Mouse (Mus musculus) monocyte, adult 5-6 weeks (primary cell): ENCODE measurements around the gene Asb6. TPM values are rescaled to one million over a fixed set of nuclear protein-coding genes. Genes with fewer than 3 reads are reported as not detected.

Experiments used
- ATAC-seq: fragments of 153-309, 156-312 bp; replicated peaks from 2 replicates; pipeline ENCODE4 v1.8.0; 2017; ENCODE audit warnings: mild to moderate bottlenecking; ENCODE audit not compliant: low TSS enrichment, insufficient number of reproducible peaks, severe bottlenecking, poor library complexity, low FRiP score
- total RNA-seq: library from RNA; stranded (forward); fragments of 200-1000, 200-491, 200-594 nt; gene quantifications from 3 replicates; pipeline ENCODE4 v1.2.3, GENCODE M21; 2017

Asb6 gene
- total RNA-seq, 1 experiment from 2014 or later: 45.6 TPM

DNA sequence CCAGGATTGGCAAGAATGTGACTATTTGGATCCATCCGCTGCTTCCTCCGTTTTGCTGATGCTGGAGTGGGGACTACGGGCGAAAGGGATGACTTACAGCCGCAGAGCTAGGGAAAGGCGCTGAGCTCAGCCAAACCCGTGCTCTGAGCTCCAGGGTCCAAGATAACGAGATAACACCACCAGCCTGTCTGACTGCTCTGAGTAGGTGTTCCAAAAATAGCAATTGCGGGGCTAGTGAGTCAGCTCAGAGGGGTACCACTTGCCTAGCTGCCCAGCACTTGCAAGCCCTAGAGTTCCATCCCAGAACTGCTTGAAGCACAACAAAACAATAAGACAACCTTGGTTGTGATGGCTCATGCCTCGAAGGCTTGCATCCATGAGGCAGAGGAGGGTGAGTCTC is 12.5 kb upstream of the Asb6 start:
- no peak for ATAC-seq

DNA sequence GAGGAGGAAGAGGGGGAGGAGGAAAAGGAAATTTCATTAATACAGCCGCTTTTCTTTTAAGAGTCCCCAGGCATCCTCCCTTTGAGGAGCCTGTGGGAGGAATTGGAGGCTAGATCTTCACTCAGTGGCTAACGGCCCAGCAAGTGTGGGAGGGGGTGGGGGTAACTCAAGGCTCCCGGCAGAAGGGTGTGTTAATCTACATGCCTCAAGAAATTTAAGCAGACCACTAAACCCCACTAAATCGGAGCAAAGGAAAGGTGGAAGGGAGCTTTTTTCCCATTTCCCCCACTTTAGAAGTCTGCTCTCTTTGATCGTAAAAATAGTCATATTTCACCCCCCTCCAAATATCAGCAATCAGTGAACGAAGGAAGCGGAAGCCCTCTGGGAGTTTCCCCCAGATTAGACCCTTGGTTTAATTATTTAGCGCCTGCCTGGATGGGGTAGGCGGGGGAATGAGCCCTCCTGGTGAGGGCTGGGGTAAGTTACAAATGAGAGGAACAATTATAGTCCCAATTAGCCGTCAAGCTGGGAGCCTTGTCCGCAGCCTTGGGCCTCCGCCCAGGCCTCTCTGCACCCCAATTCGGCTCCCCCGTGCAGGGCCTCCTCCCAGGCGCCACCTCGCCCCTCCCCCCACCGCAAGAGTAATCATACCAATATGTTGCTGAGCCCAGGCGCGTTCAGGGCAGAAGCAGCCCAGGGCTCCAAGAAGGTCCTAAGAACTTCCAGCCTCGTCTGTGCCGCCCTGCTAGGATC is 6.3 kb upstream of the Asb6 start:
- ATAC-seq: no peak

DNA sequence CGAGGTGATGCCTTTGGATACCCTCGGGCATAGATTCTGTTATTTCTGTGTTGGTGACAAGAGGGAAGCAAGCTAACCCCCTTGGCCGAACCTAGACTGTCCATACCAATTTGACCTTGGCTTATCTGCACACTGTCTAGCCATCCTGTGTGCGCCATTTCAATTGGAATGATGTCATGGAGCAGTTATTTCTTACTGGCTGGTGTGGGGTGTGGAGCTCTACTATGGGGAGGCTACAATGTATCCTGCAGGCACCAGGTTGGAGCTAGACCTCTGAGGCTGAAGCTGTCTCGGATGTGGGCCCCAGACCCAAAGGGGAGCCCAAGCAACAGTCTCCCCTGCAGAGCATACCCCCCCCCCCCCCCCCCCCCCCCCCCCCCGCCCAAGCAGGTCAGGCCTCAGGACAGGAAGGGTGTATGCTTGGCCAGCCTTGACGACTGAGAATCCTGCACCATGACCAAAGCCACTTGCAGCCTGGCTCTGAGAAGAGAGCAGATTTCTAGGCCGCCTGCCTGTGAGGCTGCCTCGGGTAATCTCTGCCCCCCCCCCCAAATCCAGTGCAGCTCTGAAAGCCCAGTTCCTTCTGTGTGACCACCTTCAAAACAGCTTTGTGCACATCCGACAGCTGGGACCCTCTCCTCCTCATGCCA is 4.4 kb upstream of the Asb6 start, which contains the start of gene Prrx2:
TSS of gene Prrx2 (plus strand) at position 600 of the 650 bp plus-strand sequence.
- ATAC-seq: no peak

DNA sequence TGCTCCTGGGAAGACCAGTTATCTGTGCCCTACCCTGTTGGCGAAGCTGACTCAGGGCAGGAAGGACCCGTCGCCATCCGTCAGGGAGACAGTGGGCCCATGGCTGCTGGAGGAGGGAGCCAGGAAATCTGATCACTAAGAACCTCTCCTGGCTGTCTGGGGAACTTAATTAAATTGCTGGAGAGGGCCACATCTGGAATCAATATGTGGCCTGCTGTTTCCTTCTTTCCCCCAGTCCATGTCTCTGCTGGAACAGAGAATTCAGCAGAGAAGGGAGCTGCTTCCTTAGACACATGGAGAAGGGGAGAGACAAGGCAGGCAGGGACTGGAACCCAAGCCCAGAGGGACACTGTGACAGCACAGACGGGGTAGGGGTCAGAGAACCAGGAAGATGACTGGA is 3.5 kb upstream of the Asb6 start:
- ATAC-seq: no peak

DNA sequence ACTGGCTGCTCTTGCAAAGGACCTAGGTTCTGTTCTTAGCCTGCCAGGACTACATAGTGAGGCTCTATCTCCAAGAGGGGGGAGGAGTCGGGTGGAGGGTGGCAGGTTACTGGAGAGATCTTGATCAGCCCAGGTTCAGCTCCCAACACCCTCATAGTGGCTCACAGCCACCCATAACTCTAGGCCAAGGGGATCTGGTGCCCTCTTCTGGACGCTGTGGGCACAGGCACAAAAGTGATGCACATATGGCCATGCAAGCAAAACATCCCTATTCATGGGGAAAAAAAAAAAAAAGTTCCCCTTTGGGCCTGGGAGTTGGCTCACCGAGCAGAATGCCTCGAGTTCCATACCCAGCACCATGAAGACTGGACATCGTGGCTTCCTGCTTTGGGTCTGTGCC is 818 bp downstream of the Asb6 start:
- no peak for ATAC-seq

DNA sequence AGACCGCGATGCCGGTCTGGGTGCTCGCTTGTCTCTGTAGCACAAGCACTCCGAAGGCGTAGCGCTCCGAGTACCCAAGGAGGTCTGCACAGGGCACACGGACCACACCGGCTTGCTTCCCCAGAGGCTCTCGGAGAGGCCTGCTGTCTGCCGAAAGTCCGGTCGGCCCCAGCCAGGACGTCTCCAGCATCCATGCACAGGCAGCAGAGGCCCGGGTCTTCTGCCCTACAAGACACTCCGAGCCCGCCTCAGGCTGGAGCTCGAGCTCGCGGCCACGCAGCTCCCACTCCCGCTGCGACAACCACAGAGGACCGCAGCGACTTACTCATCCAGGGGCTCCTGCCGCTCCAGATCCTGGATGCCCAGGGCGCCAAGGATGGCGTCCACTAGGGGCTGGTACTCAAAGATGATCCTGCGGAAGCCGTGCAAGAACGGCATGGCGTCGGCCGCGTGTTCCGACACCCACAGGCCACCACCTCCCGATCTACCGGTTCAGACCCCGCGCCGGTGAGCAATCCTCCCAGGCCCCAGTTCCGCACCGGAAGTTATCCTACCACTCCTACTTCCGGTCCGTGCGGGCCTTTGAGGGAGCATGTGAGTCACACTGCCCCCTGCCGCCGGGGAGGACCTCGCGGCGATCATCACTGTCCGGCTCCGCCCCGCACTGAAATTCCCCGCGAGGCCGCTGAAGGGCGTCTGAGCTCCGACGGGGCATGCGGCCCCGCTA is 2.2 kb downstream of the Asb6 start:
- ATAC-seq: peak; percentile 89

DNA sequence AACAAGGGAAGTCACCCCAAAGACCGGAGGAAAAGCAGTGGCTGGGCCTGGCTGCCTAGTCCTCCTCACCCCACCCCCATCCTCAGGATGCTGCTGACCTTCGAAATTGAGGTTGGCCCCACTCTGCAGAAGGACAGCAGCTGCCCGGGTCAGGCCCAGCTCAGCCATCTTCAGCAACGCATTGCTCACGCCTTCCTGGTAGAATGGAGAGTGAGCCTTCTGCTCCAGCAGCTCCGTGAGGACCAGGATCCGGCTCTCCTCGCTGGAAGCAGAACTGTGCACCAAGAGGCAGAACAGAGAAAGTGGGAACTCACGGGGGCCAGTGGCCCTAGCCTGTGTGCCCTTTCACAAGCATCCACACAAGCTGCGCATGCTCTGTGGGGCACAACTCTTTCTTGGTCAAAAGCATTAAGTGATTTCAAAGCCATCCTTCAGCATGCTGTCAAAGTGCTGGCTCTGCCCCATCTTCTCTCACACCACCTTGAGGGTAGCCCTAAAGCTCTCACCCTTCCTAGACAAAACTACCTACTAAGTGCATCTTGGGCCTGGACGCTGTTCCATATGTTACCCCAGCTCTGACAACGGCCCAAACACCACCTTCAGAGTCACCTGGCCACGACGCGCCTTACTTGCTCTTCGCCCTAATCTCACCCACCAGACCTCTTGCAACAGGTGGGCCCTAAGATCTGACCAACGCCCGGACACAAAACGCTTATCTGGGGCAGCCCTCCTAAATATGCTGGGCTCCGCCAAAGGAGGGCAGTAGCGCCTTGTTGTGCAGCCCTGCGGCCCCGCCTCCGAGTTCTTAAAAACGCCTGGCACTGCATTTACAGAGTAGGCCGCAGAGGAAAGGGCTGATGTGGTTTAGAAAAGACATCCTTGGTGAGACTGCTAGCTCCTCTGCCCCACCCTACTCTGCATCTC is 3.0 kb downstream of the Asb6 start:
- ATAC-seq: no peak

DNA sequence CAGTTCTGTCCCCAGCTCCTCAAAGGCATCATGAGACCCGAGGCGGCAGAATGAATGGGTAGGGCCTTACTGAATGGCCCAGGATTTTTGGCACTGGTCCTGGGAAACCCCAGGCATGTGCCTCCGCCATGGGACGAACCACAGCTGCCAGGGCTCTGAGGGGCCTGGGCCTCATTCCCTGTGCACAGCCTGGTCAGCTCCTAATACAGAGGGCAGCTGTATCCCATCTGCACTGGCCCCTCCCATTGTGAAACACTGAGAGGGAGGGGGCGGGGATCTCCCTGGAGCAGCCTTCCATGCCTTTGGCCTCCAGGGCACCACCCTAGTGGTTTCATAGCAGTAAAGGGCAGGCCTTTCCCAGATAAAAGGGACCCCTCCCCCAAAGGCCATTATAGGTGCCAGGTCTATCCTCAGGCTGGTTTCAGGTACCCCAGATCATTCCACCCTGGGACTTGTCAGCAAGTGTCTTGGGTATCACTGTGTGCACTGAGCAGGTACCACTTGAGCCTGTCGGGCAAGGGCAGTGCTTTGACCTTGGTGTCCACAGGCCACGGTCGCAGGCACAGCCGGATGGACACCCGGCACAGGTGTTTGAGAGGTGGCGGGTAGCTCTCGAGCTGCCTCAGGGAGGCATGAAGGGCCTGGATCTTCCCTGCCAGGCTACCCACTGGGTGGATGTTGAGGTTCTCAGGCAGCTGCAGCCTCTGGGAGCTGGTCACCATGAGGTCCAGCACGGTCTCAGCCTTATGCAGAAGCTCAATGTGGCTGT is 6.6 kb downstream of the Asb6 start:
- ATAC-seq: no peak

DNA sequence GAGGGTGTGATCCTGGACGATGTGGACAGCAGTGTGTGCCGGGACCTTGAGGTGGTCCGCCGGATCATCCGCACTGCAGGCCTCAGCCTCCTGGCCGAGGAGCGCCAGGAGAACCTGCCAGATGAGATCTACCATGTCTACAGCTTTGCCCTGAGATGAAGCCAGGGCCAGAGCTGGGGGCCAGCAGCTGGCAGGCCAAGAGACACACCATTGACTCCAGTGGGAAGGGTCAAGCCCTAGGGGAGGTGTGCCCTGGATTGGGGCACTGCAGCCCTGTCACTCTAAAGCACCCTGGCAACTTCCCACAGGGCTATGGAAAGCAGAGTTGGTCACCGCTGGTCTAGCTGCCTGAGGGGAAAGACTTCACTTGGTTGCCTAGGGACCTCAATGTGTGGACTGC is 7.7 kb downstream of the Asb6 start:
- ATAC-seq: no peak

DNA sequence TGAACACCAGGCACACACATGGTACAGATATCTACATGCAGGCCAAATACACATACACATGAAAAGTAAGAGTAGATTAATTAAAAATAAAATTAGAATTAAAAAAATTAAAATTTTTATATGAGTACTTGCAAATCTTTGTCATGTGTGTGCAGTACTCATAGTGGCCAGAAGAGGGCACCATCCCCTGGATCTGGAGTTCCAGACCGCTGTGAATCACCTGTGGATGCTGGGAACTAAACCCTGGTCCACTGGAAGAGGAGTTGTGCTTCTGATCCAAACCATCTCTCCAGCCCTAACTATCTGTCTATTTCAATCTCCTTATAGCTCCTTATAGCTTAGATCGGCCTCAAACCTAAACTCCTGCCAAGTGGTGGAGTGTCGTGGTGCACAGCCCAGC is 9.1 kb downstream of the Asb6 start:
- no peak for ATAC-seq

DNA sequence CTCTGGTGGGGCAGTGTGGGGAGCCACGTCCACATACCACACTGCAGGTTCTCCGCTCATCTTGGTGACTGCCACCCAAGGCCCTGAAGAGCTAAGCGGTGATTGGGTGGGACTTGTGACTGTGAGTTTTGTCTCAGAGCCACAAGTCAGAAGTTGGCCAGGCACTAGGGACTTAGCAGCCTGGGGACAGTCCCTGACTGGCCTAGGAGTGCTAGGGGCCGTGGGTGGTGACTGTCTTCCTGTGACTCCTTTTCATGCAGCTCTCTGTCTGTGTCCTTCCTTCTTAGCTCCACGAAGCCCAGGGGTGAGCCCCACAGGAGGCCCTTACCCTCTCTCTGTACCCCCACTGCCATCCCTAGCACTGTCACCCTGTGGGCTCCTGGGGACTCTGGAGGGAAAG is 10.3 kb downstream of the Asb6 start:
- ATAC-seq: no peak

DNA sequence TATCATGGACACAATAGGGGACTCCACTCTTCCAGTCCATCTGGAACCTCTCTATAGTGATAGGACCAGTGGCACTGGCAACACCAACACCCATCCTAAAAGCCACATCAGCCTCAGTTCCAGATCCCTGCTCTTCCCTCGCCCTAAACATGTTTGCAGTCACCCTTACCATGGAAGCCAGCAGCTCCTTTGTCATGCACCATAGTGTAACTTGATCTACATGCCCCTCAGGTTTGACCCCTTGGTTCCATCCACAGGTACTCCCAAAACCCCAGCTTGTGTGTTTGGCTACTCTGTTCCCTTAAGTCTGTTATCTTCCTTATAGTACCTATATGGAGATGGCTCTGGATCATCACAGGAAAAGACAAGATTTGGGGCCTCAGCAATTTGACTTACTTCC is 13.8 kb downstream of the Asb6 start:
- no peak for ATAC-seq

DNA sequence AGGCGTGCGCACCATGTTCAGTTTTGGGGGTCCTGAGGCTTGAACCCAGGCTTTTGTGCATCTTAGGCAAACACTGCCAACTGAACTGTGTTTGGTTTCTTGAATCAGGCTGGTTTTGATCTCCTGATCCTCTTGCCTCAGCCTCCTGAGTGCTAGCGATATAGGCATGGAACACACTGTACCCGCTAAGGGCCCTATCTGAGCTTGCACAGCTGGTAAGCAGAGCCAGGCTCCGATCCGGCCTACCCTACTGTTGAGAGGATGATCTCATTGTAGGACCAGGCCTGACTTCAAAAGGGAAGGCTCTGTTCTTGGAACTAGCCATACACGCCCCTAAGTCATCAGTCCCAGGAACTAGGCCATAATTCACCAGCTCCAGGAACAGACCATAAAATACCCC is 19.6 kb downstream of the Asb6 start:
- ATAC-seq: no peak

DNA sequence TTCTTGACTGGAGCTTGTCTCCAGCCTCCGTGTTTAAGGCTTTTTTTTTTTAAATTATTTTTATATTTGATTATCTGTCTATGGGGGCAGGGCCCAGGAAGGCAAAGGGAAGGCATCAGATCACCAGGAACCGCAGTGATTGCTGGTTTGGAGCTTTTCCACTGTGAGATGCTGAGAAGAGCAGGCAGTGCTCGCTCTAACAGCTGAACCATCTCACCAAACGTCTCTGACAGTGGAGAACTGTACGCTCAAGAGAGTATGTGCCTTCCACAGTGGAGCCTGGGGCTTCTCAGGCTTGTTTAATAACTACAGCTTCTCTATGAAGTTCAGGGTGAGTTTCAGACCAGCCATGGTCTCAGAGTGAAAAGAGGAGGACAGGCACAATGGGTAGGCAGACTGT is 20.6 kb downstream of the Asb6 start:
- ATAC-seq: no peak

DNA sequence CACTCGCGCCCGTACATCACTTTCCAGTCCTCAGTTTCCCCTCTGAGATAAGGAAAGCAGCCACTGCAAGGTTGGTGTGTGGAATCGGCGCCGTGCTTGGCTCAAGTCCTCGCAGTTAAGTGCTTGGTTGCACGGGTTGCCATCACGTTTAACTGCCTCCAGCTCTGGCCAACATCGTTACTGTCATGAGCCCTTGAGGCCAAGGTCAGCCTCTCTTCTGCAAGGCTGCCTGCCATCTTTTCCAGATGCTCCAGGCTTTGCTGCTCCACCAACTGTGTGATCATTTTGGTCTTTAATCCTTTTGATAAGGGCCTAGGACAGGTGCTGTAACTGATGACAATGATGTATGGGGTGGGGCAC is 21.9 kb downstream of the Asb6 start:
- ATAC-seq: no peak

DNA sequence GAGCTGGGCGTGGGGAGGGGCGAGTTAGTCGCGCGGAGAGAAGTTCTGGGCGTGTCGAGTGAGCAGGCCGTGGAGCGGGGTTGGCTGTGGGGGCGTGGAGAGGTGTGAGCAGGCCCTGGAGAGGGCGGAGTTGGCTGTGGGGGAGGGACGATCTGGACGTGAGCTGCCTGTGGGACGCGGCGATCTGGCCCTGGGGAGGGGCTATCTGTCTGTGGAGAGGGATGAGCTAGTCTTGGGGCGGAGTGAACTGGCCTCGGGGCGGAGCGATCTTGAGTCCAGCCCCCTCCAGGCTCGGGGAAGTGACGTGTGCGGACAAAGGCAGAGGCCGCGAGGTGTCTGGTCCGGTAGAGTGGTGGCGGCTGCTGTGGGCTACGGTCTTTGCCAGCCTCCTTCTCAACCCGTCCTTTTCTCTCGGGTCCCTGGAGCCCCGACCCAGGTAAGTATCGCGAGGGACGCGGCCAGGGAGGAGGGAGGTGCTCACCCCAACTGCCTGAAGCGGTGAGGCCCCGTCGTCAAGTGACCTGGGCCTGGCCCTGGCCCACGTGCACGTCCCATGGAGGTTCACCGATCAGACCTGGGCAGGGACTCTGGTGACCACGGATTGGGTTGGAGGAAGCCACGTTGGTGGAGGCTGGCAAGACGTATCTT is 22.4 kb downstream of the Asb6 start, which contains the start of gene Ntmt1:
TSS of gene Ntmt1 (plus strand) at position 179 of the 648 bp plus-strand sequence.
- ATAC-seq: peak; percentile 97

DNA sequence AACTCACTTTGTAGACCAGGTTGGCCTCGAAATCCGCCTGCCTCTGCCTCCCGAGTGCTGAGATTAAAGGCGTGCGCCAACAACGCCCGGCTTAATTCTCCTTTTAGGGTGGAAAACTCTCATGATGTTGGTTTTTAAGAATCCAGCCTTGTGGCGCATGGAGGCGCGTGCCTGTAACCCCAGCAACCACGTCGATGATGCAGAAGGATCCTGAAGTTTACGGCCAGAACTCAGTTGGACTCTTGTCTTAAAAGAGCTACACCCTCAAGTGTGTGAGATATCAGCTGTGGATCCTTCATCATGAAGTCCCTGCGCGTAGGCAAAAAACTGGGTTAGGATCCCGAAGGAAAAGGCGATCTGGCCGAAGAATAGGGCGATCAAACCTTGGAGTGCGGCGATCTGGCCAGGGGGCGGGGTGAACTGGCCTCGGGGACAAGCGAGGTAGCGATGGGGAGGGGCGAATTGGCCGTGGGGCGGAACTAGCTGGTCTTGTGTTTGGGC is 22.9 kb downstream of the Asb6 start:
- ATAC-seq: peak; percentile 3; the same call in 1 of the 2 replicates
